Mouse (Mus musculus): Measurements from ENCODE around the gene Arhgap35. TPM values are rescaled to one million over a fixed set of nuclear protein-coding genes. Genes with fewer than 3 reads are reported as not detected.
"Not testable (repeated sequence)": the region's sequence is repeated elsewhere in the genome, so short reads cannot be mapped to it uniquely, and the experiment has no call there.

Gene Arhgap35
- polyA plus RNA-seq, 1 experiment from 2014 or later: 12.0 TPM

GRCm38 (mm10) chr7:16621066-16621622 is 6.4 kb upstream of the Arhgap35 start:
- Histone ChIP-seq H3K9me3 (no peaks in the 10 kb centered on the region), H3K27me3 (replicated peaks) (no peaks in the 10 kb centered on the region), H3K4me1 (0 out of 2 replicates have a peak, but pooled peaks cover 4% of the 10 kb centered on the region), H3K27ac (no peak overlapping the region), H3K4me3 (replicated peaks) (no peak overlapping the region), H3K4me2 (no peak overlapping the region), H3K9ac (no peak overlapping the region), H3K36me3 (no peaks in the 10 kb centered on the region)
- ATAC-seq (ENCODE audit: insufficient read depth, low FRiP score, low read depth): no peak
- WGBS: 74% methylated on average over 8 of the region's 8 CpGs

- H3K9ac ChIP-seq: peak overlapping the region; percentile 27; the same call in 1 of the 2 replicates
- no peak for ATAC-seq (ENCODE audit: insufficient read depth, low FRiP score, low read depth)
- 1% methylated on average over 30 of the region's 30 CpGs for WGBS
- H3K27ac ChIP-seq: peak overlapping the region; percentile 45; the same call in 1 of the 2 replicates
- H3K27me3 ChIP-seq (replicated peaks): no peaks in the 10 kb centered on the region
- peaks cover 8% of the 10 kb centered on the region for H3K4me1 ChIP-seq
- peak overlapping the region; percentile 26 for H3K4me3 ChIP-seq (replicated peaks)
- H3K9me3 ChIP-seq: no peaks in the 10 kb centered on the region
- H3K4me2 ChIP-seq: peak overlapping the region; percentile 50
- H3K36me3 ChIP-seq: no peaks in the 10 kb centered on the region
Observed at GRCm38 (mm10) chr7:16618661-16619211, 3.9 kb upstream of the Arhgap35 start.

- peaks cover 21% of the 10 kb centered on the region for H3K4me1 ChIP-seq
- no peak overlapping the region for H3K9ac ChIP-seq
- no peaks in the 10 kb centered on the region for H3K9me3 ChIP-seq
- 25% methylated on average over 2 of the region's 2 CpGs for WGBS
- no peak overlapping the region for H3K27ac ChIP-seq
- no peaks in the 10 kb centered on the region for H3K27me3 ChIP-seq (replicated peaks)
- no peak overlapping the region for H3K4me3 ChIP-seq (replicated peaks)
- no peak for ATAC-seq (ENCODE audit: insufficient read depth, low FRiP score, low read depth)
- no peaks in the 10 kb centered on the region for H3K36me3 ChIP-seq
- no peak overlapping the region for H3K4me2 ChIP-seq
Observed at GRCm38 (mm10) chr7:16617045-16617444, 2.3 kb upstream of the Arhgap35 start.

GRCm38 (mm10) chr7:16614171-16614887 is 464 bp downstream of the Arhgap35 start:
- H3K27me3 ChIP-seq (replicated peaks): no peaks in the 10 kb centered on the region
- H3K9ac ChIP-seq: peak overlapping the region; percentile 84
- H3K27ac ChIP-seq: peak overlapping the region; percentile 100
- peaks cover 33% of the 10 kb centered on the region for H3K4me1 ChIP-seq
- H3K4me3 ChIP-seq (replicated peaks): peak overlapping the region; percentile 79
- H3K36me3 ChIP-seq: no peaks in the 10 kb centered on the region
- peak; percentile 33 for ATAC-seq (ENCODE audit: insufficient read depth, low FRiP score, low read depth)
- under 1% methylated on average over 47 of the region's 101 CpGs for WGBS
- peak overlapping the region; percentile 74 for H3K4me2 ChIP-seq
- no peaks in the 10 kb centered on the region for H3K9me3 ChIP-seq

- Histone ChIP-seq H3K9ac (peak overlapping the region; percentile 84), H3K4me3 (replicated peaks) (peak overlapping the region; percentile 79), H3K27ac (peak overlapping the region; percentile 100), H3K4me1 (peaks cover 31% of the 10 kb centered on the region), H3K4me2 (peak overlapping the region; percentile 74), H3K27me3 (replicated peaks) (no peaks in the 10 kb centered on the region), H3K9me3 (no peaks in the 10 kb centered on the region), H3K36me3 (no peaks in the 10 kb centered on the region)
- WGBS: 3% methylated on average over 20 of the region's 20 CpGs
- ATAC-seq (ENCODE audit: insufficient read depth, low FRiP score, low read depth): no peak
Observed at GRCm38 (mm10) chr7:16613461-16614170, 1.2 kb downstream of the Arhgap35 start.

GRCm38 (mm10) chr7:16610345-16610744 is 4.4 kb downstream of the Arhgap35 start:
- H3K9ac ChIP-seq: no peak overlapping the region
- H3K27ac ChIP-seq: no peak overlapping the region
- H3K4me3 ChIP-seq (replicated peaks): no peak overlapping the region
- 84% methylated on average over 2 of the region's 2 CpGs for WGBS
- ATAC-seq (ENCODE audit: insufficient read depth, low FRiP score, low read depth): no peak
- H3K27me3 ChIP-seq (replicated peaks): no peaks in the 10 kb centered on the region
- H3K4me1 ChIP-seq: peaks cover 24% of the 10 kb centered on the region
- H3K4me2 ChIP-seq: no peak overlapping the region
- H3K9me3 ChIP-seq: no peaks in the 10 kb centered on the region
- H3K36me3 ChIP-seq: no peaks in the 10 kb centered on the region

- Histone ChIP-seq H3K9me3 (no peaks in the 10 kb centered on the region), H3K9ac (no peak overlapping the region), H3K4me3 (replicated peaks) (no peak overlapping the region), H3K27me3 (replicated peaks) (no peaks in the 10 kb centered on the region), H3K36me3 (no peaks in the 10 kb centered on the region), H3K4me2 (no peak overlapping the region), H3K27ac (no peak overlapping the region), H3K4me1 (peaks cover 24% of the 10 kb centered on the region)
- 66% methylated on average over 1 of the region's 1 CpGs for WGBS
- no peak for ATAC-seq (ENCODE audit: insufficient read depth, low FRiP score, low read depth)
Observed at GRCm38 (mm10) chr7:16608961-16609360, 5.8 kb downstream of the Arhgap35 start.

GRCm38 (mm10) chr7:16608046-16608445 is 6.7 kb downstream of the Arhgap35 start:
- Histone ChIP-seq H3K4me2 (no peak overlapping the region), H3K4me1 (peaks cover 18% of the 10 kb centered on the region), H3K27me3 (replicated peaks) (no peaks in the 10 kb centered on the region), H3K4me3 (replicated peaks) (no peak overlapping the region), H3K36me3 (no peaks in the 10 kb centered on the region), H3K9me3 (no peaks in the 10 kb centered on the region), H3K9ac (no peak overlapping the region), H3K27ac (no peak overlapping the region)
- no peak for ATAC-seq (ENCODE audit: insufficient read depth, low FRiP score, low read depth)
- 90% methylated on average over 1 of the region's 1 CpGs for WGBS

- not testable (repeated sequence) for H3K27me3 ChIP-seq (replicated peaks); H3K27ac ChIP-seq; H3K36me3 ChIP-seq; H3K4me2 ChIP-seq; H3K9ac ChIP-seq; H3K9me3 ChIP-seq; H3K4me3 ChIP-seq (replicated peaks); H3K4me1 ChIP-seq; ATAC-seq (ENCODE audit: insufficient read depth, low FRiP score, low read depth)
- WGBS: 91% methylated on average over 4 of the region's 4 CpGs
Observed at GRCm38 (mm10) chr7:16606808-16607207, 8.0 kb downstream of the Arhgap35 start.

- H3K36me3 ChIP-seq: no peaks in the 10 kb centered on the region
- H3K9me3 ChIP-seq: no peaks in the 10 kb centered on the region
- no peak overlapping the region for H3K27ac ChIP-seq
- 85% methylated on average over 1 of the region's 1 CpGs for WGBS
- H3K4me3 ChIP-seq (replicated peaks): no peak overlapping the region
- no peaks in the 10 kb centered on the region for H3K4me1 ChIP-seq
- H3K4me2 ChIP-seq: no peak overlapping the region
- H3K9ac ChIP-seq: no peak overlapping the region
- no peak for ATAC-seq (ENCODE audit: insufficient read depth, low FRiP score, low read depth)
- H3K27me3 ChIP-seq (replicated peaks): no peaks in the 10 kb centered on the region
Observed at GRCm38 (mm10) chr7:16604141-16604540, 10.7 kb downstream of the Arhgap35 start.

- Histone ChIP-seq H3K36me3 (no peaks in the 10 kb centered on the region), H3K4me3 (replicated peaks) (no peak overlapping the region), H3K9me3 (no peaks in the 10 kb centered on the region), H3K9ac (no peak overlapping the region), H3K27me3 (replicated peaks) (no peaks in the 10 kb centered on the region), H3K4me1 (no peaks in the 10 kb centered on the region), H3K27ac (no peak overlapping the region), H3K4me2 (no peak overlapping the region)
- 34% methylated on average over 4 of the region's 4 CpGs for WGBS
- ATAC-seq (ENCODE audit: insufficient read depth, low FRiP score, low read depth): no peak; the same call in 1 of the 2 replicates
Observed at GRCm38 (mm10) chr7:16601683-16602102, 13.1 kb downstream of the Arhgap35 start.

GRCm38 (mm10) chr7:16599006-16599405 is 15.8 kb downstream of the Arhgap35 start:
- no peaks in the 10 kb centered on the region for H3K27me3 ChIP-seq (replicated peaks)
- H3K27ac ChIP-seq: no peak overlapping the region
- WGBS: 67% methylated on average over 2 of the region's 2 CpGs
- H3K4me2 ChIP-seq: no peak overlapping the region
- H3K9ac ChIP-seq: no peak overlapping the region
- no peaks in the 10 kb centered on the region for H3K9me3 ChIP-seq
- H3K4me1 ChIP-seq: no peaks in the 10 kb centered on the region
- ATAC-seq (ENCODE audit: insufficient read depth, low FRiP score, low read depth): no peak
- H3K4me3 ChIP-seq (replicated peaks): no peak overlapping the region
- no peaks in the 10 kb centered on the region for H3K36me3 ChIP-seq

All from stomach, embryonic 15.5 days (tissue).